Mouse (Mus musculus) hindbrain, embryonic 11.5 days (tissue): ENCODE data around the gene Praf2. TPM values are rescaled to one million over a fixed set of nuclear protein-coding genes. Genes with fewer than 3 reads are reported as not detected.
A peak's percentile ranks its signal among the peaks of the same experiment; 100 is the strongest.
"Not testable (repeated sequence)": the region's sequence is repeated elsewhere in the genome, so short reads cannot be mapped to it uniquely, and the experiment has no call there.

Source experiments
- ATAC-seq: fragments of 200-750 bp; cut with Nextera tagmentation; 2 replicates; pipeline ENCODE4 v1.8.0; 2017; ENCODE audit warnings: mild to moderate bottlenecking, moderate TSS enrichment, moderate library complexity; ENCODE audit not compliant: low FRiP score
- DNase-seq: peaks from one replicate; pipeline ENCODE4 v3.0.0-alpha.2; 2015; ENCODE audit warnings: low spot score
- H3K27ac ChIP-seq: fragments of 300-500 bp; sonication (generic); 2 replicates; pipeline ENCODE4 v1.5.1; 2014; ENCODE audit warnings: mild to moderate bottlenecking, low read depth, low read length
- H3K27me3 ChIP-seq: fragments of 300-500 bp; sonication (generic); 2 replicates; pipeline ENCODE4 v1.6.1; 2014; ENCODE audit warnings: mild to moderate bottlenecking, low read length, moderate library complexity, mixed read lengths; ENCODE audit not compliant: control insufficient read depth, insufficient read depth
- H3K36me3 ChIP-seq: fragments of 300-500 bp; sonication (generic); 2 replicates; pipeline ENCODE4 v1.6.1; 2014; ENCODE audit warnings: mild to moderate bottlenecking, low read length, moderate library complexity, mixed read lengths; ENCODE audit not compliant: control insufficient read depth, insufficient read depth
- H3K4me1 ChIP-seq: fragments of 300-500 bp; sonication (generic); replicated peaks from 2 replicates; pipeline ENCODE4 v1.6.1; 2014; ENCODE audit warnings: low read length, mixed read lengths; ENCODE audit not compliant: control insufficient read depth, insufficient read depth
- H3K4me2 ChIP-seq: fragments of 300-500 bp; sonication (generic); replicated peaks from 2 replicates; pipeline ENCODE4 v1.6.1; 2014; ENCODE audit warnings: mild to moderate bottlenecking, low read depth, low read length
- H3K4me3 ChIP-seq: fragments of 300-500 bp; sonication (generic); 2 replicates; pipeline ENCODE4 v1.5.1; 2014; ENCODE audit warnings: low read depth, low read length
- H3K9ac ChIP-seq: fragments of 300-500 bp; sonication (generic); 2 replicates; pipeline ENCODE4 v1.6.1; 2014; ENCODE audit warnings: low read depth, low read length
- H3K9me3 ChIP-seq: fragments of 300-500 bp; sonication (generic); 2 replicates; pipeline ENCODE4 v1.6.1; 2016; ENCODE audit warnings: low read length; ENCODE audit not compliant: control insufficient read depth
- WGBS: fragments of 180-500 bp; shearing (Covaris S2); extraction: QIAGEN DNeasy Blood & Tissue Kit; methylation state at CpG from one replicate; pipeline ENCODE4 v1.1.7; 2014; 5-methylcytosine and 5-hydroxymethylcytosine counted together
- polyA plus RNA-seq: library from polyadenylated mRNA; unstranded; fragments of >200 nt; fragmentation: Nextera tagmentation; extraction: Ambion mirVana; gene quantifications from 2 replicates; pipeline ENCODE4 v1.2.1, GENCODE M21; 2014

The Praf2 gene
- polyA plus RNA-seq, 1 experiment from 2014 or later, result 108 TPM

- Histone ChIP-seq H3K9me3 (no peaks in the 10 kb centered on the region), H3K27ac (no peak overlapping the region), H3K4me3 (no peak overlapping the region), H3K9ac (no peak overlapping the region), H3K36me3 (no peaks in the 10 kb centered on the region), H3K27me3 (no peaks in the 10 kb centered on the region), H3K4me1 (no peaks in the 10 kb centered on the region), H3K4me2 (no peak overlapping the region)
- ATAC-seq, result no peak
- WGBS, result 64% methylated on average over 1 of the region's 1 CpGs
- no peak for DNase-seq
These were observed 16.7 kb downstream of the Praf2 start for GRCm38 (mm10) chrX:7744940-7745339.

GRCm38 (mm10) chrX:7745429-7745828 lies 17.2 kb downstream of the Praf2 start:
- Histone ChIP-seq H3K27ac (no peak overlapping the region), H3K4me3 (no peak overlapping the region), H3K27me3 (no peaks in the 10 kb centered on the region), H3K9me3 (no peaks in the 10 kb centered on the region), H3K36me3 (no peaks in the 10 kb centered on the region), H3K4me2 (no peak overlapping the region), H3K4me1 (no peaks in the 10 kb centered on the region), H3K9ac (no peak overlapping the region)
- ATAC-seq (no peak), DNase-seq (no peak)
- WGBS, result 90% methylated on average over 8 of the region's 8 CpGs

- ATAC-seq (peak; percentile 79), DNase-seq (peak; percentile 87)
- H3K9me3 ChIP-seq, result no peaks in the 10 kb centered on the region
- WGBS, result 9% methylated on average over 47 of the region's 56 CpGs
- no peaks in the 10 kb centered on the region for H3K27me3 ChIP-seq
- H3K4me2 ChIP-seq, result peak within 1 kb of the TSS; percentile 48
- peak within 1 kb of the TSS; percentile 64 for H3K4me3 ChIP-seq
- no peaks in the 10 kb centered on the region for H3K4me1 ChIP-seq
- H3K9ac ChIP-seq, result peak within 1 kb of the TSS; percentile 64
- no peaks in the 10 kb centered on the region for H3K36me3 ChIP-seq
- H3K27ac ChIP-seq, result no peak within 1 kb of the TSS
These were observed 22.3 kb downstream of the Praf2 start, which contains the start of gene Ccdc120 for GRCm38 (mm10) chrX:7750432-7751116. Gene Ccdc120 (minus strand): TSS chrX:7750905.

GRCm38 (mm10) chrX:7753627-7754026 lies 25.4 kb downstream of the Praf2 start:
- DNase-seq, H3K4me2 ChIP-seq, H3K9ac ChIP-seq, H3K36me3 ChIP-seq, H3K9me3 ChIP-seq, H3K4me3 ChIP-seq, H3K27me3 ChIP-seq, H3K4me1 ChIP-seq, ATAC-seq, H3K27ac ChIP-seq: not testable (repeated sequence)
- 19% methylated on average over 3 of the region's 3 CpGs for WGBS

- H3K9ac ChIP-seq, result peak within 1 kb of the TSS; percentile 57
- no peaks in the 10 kb centered on the region for H3K27me3 ChIP-seq
- WGBS, result 15% methylated on average over 31 of the region's 38 CpGs
- DNase-seq, result peak; percentile 89
- peak within 1 kb of the TSS; percentile 64 for H3K4me2 ChIP-seq
- peak within 1 kb of the TSS; percentile 65 for H3K4me3 ChIP-seq
- H3K9me3 ChIP-seq, result no peaks in the 10 kb centered on the region
- no peaks in the 10 kb centered on the region for H3K4me1 ChIP-seq
- H3K27ac ChIP-seq, result peak within 1 kb of the TSS; percentile 51; the same call in 1 of the 2 replicates
- no peaks in the 10 kb centered on the region for H3K36me3 ChIP-seq
- ATAC-seq, result peak; percentile 96
These were observed 34.1 kb downstream of the Praf2 start, which contains the start of gene Tfe3 for GRCm38 (mm10) chrX:7762137-7762920. Gene Tfe3 (plus strand): TSS chrX:7762560.

- Histone ChIP-seq H3K4me1 (no peaks in the 10 kb centered on the region), H3K36me3 (no peaks in the 10 kb centered on the region), H3K27me3 (no peaks in the 10 kb centered on the region), H3K4me2 (peak overlapping the region; percentile 64), H3K9ac (peak overlapping the region; percentile 57), H3K9me3 (no peaks in the 10 kb centered on the region), H3K27ac (peak overlapping the region; percentile 51; the same call in 1 of the 2 replicates), H3K4me3 (peak overlapping the region; percentile 65)
- ATAC-seq (no peak; the same call in 1 of the 2 replicates), DNase-seq (no peak)
- WGBS, result 22% methylated on average over 13 of the region's 21 CpGs
These were observed 34.6 kb downstream of the Praf2 start for GRCm38 (mm10) chrX:7762921-7763197.

GRCm38 (mm10) chrX:7763631-7764393 lies 35.6 kb downstream of the Praf2 start:
- no peak overlapping the region for H3K27ac ChIP-seq
- no peaks in the 10 kb centered on the region for H3K27me3 ChIP-seq
- H3K4me3 ChIP-seq, result peak overlapping the region; percentile 65
- 12% methylated on average over 20 of the region's 22 CpGs for WGBS
- H3K4me2 ChIP-seq, result peak overlapping the region; percentile 64
- H3K4me1 ChIP-seq, result no peaks in the 10 kb centered on the region
- H3K9me3 ChIP-seq, result no peaks in the 10 kb centered on the region
- no peaks in the 10 kb centered on the region for H3K36me3 ChIP-seq
- peak overlapping the region; percentile 45; the same call in 1 of the 2 replicates for H3K9ac ChIP-seq
- DNase-seq (peak; percentile 33), ATAC-seq (no peak)

- Histone ChIP-seq H3K27ac (no peak overlapping the region), H3K4me1 (no peaks in the 10 kb centered on the region), H3K36me3 (no peaks in the 10 kb centered on the region), H3K27me3 (no peaks in the 10 kb centered on the region), H3K9me3 (no peaks in the 10 kb centered on the region), H3K9ac (no peak overlapping the region; the same call in 1 of the 2 replicates), H3K4me2 (peak overlapping the region; percentile 64), H3K4me3 (peak overlapping the region; percentile 65)
- peak; percentile 5 for DNase-seq
- ATAC-seq, result no peak
- WGBS, result 17% methylated on average over 9 of the region's 9 CpGs
These were observed 36.5 kb downstream of the Praf2 start for GRCm38 (mm10) chrX:7764657-7765280.
